Mouse (Mus musculus) ovary, postnatal 36 days (tissue): ENCODE measurements around the gene Wdtc1.

Experiments
- DNase-seq: peaks from one replicate; pipeline ENCODE4 v3.0.0; 2022; ENCODE audit warnings: low spot score, mixed read lengths

The Wdtc1 gene

GRCm38 (mm10) chr4:133252089-133252488 is 101.2 kb downstream of the Wdtc1 start:
- no peak for DNase-seq

- peak; percentile 39 for DNase-seq
Observed at GRCm38 (mm10) chr4:133251214-133251613, 102.1 kb downstream of the Wdtc1 start.

DNA sequence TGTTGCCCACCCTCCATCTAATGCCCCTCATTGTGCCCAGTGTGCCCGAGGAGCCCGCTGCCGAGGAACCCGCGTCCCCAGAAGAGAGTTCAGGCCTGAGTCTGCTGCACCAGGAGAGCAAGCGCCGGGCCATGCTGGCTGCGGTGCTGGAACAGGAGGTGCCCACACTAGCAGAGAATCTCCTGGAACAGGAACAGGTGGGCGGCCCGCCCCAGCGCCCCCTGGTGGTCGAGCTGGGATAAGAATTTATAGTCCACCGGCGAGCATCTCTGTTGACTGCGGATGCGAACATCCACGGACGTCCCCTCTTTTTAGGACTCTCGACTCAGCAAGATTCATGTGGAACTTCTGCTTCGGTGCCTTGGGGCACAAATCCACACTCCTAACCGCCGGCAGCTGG is 102.7 kb downstream of the Wdtc1 start:
- DNase-seq: peak; percentile 78

DNA sequence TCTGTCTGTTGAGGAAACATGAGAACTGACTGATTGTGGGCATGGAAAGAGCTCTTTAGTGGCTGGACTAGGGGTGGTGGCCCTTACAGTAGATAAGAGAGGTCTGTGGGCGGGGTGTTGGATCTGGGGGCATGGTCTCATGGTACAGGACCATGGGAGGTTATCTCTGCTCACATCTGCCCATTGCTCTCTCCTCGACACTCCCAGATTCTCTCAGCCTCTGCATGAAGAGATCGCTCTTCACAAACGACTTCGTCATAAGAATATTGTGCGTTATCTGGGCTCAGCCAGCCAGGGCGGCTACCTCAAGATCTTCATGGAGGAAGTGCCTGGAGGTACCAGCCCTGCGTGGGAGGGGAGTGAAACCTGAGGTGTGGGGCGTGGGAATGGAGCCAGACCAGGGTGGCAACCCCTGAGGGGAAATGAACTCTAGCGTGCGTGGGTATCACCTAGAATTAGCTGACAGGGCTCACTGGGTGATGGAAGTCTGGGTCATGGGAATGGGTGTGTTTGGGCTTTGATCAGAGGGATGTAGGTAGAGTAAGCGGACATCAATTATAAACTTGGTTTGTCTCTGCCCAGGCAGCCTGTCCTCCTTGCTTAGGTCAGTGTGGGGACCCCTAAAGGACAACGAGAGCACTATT is 105.4 kb downstream of the Wdtc1 start:
- no peak for DNase-seq

DNA sequence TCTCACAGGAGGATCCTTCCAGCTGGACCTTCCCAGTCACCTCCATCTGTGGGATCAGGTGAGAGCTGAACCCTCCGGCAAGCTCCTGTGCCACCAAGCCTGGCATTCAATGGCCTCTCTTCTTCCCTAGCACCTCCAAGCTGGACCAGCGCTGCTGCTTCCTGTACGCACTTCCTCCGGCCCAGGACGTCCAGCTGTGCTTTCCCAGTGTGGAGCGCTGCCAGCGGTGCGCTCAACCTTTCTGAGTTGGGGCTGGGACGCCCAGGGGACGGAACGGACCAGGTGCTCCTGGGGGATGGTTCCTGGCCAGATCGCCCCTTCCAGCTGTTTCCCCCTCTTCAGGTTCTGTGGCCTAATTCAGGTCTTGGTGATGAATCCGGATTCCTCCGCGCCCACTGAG is 106.2 kb downstream of the Wdtc1 start:
- DNase-seq: no peak

DNA sequence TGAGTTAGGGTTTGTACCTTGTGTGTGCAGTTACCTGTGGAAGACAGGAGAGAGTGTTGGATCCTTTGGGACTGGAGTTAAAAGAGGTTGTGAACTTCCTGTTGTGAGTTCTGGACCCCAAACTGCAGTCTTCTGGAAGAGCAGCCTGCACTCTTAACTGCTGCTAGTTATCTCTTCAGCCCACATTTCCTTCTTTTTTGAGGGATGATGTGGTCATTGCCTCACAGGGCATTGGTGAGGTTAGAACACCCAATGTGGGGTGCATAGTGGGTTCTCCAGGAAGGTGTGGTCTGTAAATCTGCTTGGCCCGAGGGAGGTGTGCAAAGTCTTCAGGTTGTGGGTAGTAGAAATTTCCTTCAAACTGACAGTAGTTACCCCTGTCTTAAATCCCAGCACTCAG is 109.0 kb downstream of the Wdtc1 start:
- DNase-seq: no peak

GRCm38 (mm10) chr4:133243538-133243937 is 109.7 kb downstream of the Wdtc1 start:
- no peak for DNase-seq

GRCm38 (mm10) chr4:133242710-133243109 is 110.6 kb downstream of the Wdtc1 start:
- DNase-seq: no peak
